Mouse (Mus musculus) cerebellum, adult 8-10 months (tissue): ENCODE measurements at regions not wholly inside any gene's neighbourhood (a gene's known extent, or its start where the extent isn't known, plus 50 kb on each side); places are given as distances from the start of the nearest gene placed in this dataset.

ENCODE experiments used
- DNase-seq: peaks from one replicate; pipeline ENCODE4 v3.0.0; 2022

DNA sequence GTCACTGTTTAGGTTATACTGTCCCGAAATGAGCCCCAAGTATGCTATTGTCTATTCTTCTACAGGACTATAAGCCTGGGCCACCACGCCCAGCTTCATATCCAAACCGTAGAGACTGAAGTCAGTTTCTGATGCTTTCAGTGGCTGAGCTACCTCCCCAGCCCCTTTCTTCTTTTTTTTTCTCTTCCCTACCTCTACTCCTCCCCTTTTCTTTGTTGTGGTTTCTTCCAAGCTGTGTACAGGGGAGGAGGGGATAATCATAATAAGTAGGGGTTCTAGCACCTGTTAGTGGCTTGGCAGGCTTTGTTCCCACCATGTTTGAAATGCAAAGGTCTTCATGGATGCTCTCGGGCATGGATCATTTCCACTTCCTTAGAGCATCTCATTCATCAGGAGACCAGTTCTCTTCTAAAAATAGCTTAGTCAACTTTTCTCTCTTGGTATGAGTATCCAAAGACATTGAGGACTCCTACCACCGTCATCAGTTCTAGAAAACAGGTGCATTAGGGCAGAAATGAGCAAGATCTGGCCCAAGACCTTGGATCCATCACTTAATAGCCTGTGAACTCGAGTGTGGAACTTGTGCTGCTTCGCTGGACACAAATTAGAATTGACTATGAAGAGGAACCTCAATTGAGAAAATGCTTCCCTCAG is 1383.5 kb downstream of the Gsdmc2 start:
- no peak for DNase-seq

DNA sequence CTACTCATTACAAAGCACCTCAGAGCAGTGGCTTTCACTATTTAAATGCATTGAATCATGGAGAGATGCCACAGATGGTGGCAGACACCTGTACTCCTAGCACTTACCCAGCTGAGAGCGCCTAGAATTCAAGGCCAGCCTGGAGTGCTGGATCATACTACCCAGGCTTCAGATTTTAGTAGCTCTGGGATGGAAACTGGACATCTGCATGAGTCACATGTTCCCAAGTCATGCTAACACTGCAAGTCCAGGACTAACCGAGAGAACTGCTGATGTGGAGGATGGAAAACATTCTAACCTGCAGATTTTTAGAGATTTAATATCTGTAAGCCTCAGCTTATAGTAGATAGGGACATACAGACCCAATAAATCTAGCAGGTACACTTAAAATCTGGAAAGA is 1384.3 kb downstream of the Gsdmc2 start:
- no peak for DNase-seq

DNA sequence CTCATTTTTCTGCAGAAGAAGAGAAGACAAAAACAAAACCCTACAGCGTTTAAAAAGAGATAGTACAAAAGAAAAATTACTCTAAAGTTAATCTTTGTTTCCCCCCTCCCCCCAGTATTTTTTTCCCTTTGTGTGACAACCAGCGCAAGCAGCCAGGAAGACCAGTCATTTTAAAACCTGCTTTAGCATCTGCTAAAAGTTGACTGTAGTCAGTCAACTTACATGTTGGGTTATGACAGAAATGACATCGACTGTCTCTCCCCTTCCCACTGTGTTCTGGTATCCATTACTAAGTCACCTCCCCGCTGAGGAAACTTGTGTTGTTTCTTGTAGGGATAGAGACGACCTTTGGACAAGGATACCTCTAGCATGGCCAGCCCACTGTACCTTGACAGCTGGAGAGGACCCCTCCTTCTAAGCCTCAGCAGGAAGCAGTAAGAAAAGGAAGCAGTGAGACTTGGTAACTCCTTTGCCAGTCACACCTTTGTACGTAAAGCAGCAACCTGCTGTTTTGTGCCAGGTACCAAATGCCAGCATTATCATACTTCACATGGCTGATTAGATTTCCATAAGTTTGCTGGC is 1384.9 kb downstream of the Gsdmc2 start:
- DNase-seq, result no peak

DNA sequence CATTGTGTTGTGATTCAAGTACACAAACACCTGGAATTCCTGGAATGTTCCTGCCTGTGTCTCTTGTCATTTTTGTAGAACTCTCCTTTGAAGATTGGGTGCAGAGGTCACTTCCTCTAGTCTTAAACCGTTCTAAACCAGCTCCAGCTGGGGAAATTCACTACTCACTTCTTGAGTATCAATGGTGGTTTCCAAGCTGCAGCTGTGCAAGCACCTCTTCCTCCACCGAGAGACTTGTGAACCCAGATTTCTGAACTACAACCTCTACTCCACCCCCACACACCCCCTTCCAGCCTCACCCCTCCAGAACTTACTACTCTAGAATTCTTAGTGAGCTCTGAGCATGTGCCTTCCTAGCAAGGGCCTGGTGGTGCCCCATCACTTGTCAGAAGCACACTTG is 1387.0 kb downstream of the Gsdmc2 start:
- DNase-seq, result no peak

DNA sequence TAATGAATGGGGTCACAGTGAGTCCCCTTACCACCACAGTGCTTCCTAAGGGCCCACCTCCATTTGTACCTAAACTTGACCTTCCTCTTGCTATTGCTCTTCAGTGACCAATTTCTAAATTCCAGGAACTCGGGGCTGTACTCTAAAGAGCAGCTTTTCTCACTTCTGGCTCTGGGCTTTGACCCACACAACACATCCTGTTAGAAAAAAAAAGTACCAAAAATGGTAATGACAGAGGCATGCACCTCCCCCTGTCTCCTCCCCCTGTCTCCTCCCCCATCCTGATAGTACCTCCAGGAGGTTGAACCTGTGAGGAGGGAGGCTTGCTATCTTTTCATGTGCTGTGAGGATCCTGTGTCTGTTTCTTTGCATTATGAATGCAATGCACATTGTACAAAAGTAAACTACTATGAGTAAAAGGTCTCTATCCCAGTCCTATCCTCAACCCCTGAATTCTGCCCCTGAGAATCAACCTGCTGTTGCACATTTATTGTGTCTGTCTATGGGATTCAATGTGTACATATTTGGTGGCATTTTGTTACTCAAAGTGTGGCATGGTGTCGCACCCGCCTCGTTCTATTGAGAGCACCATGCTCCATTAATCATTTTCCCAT is 1387.8 kb downstream of the Gsdmc2 start:
- DNase-seq, result no peak

DNA sequence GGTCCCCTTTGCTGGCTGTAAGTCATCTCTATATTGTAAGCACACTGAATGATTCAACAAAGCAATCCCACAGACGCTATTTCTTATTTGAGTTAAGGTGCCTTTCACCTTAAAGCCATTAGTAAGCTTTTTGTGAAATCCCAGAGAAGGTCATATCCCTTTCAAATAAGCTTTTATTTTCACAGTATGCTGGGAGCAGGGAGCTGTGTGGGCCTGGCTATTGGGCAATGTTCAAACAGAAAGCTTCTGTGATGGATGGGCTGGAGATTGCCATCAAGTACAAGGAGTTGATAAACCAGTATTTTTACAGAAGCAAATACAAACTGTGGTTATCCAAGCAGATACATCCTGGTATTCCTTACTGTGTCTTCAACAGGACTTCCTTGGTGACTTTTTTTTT is 1389.0 kb downstream of the Gsdmc2 start:
- DNase-seq, result no peak

DNA sequence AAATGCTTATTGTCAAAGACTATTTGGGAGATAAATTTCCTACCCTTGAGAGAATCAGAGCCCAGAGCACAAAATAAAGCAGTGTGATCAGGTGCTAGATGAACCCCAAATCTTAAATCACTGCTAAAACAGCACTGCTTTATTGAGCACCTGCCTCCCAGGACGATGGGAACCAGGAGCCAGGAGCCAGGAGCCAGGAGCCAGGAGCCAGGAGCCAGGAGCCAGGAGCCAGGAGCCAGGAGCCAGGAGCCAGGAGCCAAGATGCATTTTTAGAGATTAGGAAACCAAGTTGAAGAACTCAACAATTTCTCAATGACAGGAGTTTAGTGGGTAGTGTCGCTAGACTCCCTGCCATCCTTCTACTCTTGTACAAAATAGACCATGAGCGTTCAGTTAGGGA is 1396.9 kb downstream of the Gsdmc2 start:
- no peak for DNase-seq

DNA sequence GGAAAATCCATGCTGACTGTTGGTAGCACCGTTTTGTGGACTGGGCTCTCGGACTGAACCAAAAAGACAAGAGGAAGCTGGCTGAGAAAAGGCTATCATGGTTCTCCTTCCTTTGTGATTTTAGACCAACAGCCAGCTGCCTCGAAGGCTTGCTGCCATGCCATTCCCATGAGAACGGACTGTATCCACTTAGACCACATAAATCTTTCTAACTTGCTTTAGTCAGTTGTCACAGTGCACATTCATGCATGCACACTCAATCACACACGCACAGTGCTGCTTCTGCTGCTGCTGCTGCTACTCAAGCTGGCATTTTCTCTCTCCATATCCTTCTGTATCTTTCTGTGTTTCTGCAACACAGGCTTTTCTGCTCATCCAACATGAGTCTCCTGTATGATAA is 1405.8 kb downstream of the Gsdmc2 start:
- DNase-seq, result no peak

DNA sequence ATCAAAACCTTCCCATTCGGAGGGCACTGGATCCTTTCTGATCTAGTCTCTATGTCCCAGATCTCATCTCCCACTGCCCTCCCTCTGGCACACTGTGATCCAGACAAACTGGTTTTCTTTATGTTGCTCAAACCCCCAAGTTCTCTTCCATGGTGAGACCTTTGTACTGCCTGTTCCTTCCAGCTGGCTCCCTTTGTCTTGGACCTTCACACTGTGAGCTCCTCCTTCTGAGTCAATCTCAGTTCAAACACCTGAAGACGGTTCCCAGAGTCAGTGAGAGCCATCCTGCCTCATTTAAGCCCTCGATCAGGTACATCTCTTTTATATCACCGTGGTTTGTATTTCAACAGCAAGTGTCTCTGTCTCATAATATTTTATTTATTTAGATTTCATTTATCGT is 1408.3 kb downstream of the Gsdmc2 start:
- DNase-seq, result no peak

DNA sequence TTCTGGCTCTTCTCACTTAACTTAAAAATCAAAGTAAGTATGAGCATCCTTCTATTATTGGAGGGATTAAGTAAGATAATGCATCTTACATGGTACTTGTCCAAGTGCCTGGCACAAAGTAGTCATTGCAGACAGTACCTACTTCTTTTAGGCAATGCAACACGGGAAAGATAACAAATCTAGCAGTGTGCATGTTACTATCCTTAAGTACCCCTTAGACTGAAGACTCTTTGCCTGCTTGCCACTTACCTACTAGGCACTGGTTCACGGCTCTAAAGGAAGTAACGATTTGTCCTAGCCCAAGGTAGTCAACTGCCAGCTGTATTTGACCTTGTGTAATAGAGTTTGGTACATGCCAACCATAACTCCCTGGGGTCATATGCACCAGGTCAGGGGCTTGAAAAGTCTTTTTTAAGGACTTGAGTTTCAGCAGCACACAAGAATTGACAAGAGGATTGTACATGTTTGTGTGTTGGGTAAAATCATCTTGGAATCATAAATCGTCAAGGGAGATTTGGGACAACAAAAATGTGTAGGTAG is 1409.8 kb downstream of the Gsdmc2 start:
- no peak for DNase-seq

DNA sequence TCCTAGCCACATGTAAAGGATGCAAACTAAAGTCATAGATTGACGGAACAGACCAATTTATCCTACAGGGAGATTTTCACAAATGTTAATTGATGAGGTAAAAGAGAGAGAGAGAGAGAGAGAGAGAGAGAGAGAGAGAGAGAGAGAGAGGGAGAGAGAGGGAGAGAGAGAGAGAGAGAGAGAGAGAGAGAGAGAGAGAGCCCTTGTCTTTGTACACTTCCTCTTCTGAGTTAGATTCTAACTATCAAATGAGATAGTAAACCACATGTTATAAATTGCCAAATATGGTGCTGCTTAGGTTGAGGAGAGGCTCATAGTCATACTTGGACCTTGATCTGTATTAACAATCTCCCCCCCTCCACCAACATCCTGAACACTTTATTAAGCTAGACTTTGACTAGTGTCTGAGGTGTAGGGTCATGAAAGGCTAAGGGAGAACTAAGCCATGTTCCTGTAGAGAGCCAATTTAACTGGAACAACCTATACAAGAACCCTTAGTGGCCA is 1412.2 kb downstream of the Gsdmc2 start:
- no peak for DNase-seq

DNA sequence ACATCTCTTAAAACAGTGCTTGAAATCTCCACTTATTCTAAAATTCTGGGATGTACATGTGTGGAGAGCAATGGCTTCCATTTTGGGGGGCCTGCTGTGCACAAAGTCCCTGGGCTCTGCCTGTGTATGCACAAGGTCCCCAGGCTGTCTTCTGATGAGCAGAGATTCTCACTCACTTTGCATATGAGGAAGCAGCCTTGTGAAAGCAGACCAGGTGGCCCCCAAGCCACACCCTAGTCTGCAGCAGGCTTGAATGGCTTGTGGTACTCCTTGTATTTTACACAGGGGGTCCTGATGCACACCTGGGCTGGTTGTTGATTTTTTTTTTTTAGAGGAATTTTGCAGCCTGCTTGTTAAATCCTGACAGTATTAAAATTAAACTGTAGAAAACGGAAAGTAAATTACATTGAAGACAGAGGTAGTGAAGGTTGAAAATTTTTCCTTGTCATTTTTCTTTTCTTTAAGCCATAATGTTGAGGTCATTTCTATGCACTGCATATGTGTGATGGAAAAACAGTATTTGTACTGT is 1413.8 kb downstream of the Gsdmc2 start:
- DNase-seq, result no peak

DNA sequence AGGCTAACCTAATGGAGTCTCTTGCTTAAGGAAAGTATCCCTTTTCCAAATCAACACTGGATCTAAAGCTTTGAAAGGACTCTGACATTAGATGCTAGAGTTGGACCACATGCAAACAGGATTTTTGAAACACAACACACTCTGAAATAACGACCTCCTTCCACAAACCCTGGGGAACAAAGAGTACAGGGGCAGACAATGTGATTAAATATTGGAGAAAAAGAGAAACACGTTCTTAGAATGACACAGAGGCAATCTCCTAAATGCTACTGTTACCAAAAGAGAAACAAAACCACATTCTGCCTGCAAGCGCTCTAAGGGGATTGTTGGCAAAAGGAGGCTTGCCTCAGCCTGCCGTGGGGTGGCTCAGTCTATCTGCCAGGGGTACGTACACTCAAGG is 1422.0 kb downstream of the Gsdmc2 start:
- DNase-seq, result no peak

DNA sequence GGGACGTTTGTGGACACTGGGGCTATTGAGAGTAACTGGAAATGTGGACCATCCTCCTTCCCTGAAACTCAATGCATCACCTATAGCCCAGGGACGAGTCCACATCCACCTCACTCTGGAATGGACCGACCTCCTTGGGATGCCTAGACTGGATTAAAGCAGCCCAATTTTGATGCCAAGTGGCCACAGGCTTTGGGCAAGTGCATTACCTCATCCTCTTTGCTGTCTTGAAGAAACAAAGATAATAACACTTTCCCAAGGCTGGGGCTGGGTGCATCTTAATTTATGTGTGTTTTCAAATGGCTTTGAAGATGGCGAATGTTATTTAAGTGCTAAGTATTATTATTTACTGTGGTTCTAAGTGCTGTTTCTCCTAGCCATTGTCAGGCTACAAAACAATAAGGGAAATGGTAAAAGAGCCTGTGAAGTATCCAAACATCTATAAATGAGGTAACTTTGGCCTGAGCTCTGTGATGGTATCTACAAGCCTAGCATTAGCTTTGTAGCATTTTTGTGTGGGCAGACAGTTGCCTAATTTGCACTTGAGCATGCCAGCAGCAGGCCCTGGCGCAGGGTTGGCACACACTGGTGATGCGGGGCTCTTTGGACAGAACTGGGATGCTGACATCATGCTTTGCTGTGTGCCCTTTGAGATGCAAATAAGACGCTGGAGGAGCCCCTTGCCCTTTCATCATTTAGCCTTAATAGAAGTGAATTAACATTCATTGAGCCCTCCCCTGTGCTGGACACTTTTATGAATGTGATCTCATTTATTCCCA is 1423.7 kb downstream of the Gsdmc2 start:
- no peak for DNase-seq

DNA sequence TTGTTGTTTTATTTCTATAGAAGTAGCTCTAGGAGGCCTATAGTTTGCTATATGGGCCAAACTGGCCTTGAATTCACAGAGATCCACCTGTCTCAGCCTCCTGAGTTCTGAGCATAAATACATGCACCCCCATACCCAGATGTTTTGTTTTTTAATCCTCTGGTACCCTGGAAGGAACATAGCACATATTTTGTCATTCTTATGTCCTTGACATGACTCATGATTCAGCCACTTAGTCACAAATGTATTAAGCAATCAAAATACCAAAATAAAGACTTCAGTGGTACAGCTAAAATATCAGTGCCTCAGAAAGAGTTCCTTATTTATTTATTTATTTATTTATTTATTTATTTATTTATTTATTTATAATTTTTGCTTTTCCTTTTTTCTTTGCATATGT is 1428.3 kb downstream of the Gsdmc2 start:
- no peak for DNase-seq

DNA sequence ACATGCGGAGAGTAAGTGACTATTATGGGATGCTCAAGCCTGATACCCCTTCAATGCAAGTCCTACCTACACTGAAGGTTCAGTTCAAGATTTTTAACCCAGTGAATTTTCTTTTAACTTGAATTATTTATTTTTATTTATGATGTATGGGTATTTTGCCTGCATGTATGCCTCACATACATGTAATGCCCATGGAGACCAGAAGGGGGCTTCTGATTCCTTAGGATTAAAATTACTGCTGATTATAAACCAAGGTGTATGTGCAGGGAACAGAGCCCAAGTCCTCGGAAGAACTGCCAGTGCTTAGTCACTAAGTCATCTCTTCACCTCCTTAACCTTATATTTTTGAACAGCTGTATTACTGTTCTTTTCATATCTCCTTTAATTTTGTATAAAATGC is 1431.3 kb downstream of the Gsdmc2 start:
- DNase-seq, result no peak

DNA sequence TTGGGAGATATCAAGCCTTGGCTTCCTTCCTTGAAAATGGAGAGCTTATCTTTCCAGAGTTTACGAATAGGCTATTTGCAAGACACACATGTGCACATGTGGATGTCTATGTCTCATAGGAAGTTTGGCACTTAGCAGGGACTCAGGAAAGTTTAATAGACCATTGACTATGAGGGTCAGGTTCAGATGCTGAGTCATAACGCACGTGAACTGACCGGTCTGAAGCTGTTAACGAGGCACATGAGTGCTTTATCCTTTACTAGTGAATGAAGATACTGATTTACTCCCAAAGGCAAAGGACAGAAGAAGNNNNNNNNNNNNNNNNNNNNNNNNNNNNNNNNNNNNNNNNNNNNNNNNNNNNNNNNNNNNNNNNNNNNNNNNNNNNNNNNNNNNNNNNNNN is 1442.8 kb downstream of the Gsdmc2 start:
- DNase-seq, result no peak

DNA sequence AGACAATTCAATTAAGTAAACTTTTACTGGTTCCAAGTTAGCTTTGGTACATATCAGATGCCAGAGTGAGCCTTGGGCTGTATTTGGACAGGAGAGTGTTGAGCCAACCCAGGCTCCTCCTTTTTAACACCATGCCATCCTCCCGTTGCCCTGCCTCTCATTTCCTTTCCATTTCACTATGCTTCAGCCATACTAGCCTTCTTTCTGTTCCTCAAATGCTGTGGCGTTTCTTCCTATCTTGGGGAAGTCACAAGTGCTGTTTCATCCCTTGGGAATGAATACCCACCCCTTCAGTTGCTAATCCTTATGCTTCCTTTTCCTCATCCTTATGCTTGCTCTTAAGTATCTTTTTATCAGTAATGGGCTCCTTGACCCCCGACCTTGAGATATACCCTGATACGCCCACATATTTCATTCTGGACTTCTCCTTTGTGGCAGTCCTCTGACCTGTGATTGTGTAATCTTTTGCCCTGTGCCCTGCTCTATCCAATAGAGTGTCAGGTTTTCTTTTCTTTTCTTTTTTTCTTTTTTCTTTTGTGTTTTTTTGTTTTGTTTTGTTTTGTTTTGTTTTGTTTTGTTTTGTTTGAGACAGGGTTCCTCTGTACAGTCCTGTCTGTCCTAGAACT is 1443.9 kb downstream of the Gsdmc2 start:
- no peak for DNase-seq

DNA sequence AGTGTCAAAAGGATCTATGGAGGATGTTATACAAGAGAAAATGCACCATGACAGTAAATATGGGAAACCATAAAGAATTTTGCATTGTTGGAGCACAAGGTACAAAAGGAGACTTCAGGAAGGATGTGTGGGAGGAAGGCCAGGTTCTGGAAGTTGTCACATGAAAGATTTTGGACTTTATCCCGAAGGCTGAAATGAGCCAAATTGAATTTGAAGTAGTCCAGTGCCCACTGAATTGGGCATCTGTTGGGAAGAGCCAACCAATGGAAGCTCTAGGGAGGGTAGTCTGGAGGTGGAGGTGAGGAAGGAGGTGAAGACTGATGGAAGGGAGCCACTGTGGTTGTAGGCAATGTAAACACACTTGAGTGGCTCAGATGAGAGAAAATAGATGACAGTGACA is 1445.6 kb downstream of the Gsdmc2 start:
- DNase-seq, result no peak

DNA sequence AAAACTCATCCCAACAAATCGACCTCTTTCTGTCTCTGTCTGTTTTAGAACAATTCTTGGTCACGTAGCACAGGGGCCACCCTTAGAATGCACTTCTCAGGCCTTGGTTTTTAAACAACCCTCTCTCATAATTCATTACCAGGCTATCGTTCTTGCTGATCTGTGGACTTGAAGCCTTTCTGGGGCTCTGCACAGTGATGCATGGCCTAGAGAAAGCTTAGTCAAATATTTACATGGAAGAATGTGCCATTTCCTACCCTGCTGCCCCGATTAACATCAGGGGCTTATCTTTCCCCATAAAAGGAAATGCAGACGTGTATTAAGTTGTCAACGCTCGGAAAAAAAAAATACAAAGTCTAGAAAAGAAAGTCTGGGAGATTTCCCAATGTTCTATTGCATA is 1448.0 kb downstream of the Gsdmc2 start:
- no peak for DNase-seq

DNA sequence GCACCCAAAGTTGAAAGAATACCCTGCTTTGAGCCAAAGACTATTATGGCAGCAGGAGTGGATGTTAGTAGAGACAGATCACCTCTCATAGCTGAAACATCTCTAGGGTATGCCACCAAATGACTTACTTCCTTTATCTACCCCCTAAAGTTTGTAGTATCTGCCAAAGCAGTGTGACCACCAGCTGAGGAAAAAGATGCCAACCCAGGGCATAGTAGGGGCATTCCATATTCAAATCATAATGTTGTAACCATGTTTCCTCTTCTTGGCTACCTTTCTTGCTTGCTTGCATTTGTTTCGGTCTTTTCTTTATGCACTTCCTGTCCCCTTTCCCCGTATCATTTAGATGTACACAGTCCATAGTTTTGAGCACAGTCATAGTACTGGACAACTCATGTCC is 1449.6 kb downstream of the Gsdmc2 start:
- DNase-seq, result no peak

DNA sequence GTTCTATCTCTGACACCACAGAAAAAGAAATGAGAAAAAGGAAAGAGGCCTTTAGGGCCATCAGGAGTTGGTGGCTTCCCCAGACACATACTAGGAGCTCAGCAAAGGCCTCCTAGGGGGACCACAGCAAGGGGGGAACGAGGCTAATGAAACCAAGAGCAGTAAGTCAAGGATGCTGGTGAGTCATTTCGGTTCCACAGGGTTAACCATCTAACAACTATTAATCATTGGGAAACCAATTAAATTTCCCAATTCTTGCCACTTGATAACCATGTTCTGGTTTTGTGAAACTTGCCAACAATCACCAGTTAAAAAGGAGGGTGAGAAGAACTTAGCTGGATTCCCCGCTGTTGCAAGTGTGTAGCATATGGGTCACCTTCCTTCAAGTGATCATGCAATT is 1451.6 kb downstream of the Gsdmc2 start:
- DNase-seq, result no peak

DNA sequence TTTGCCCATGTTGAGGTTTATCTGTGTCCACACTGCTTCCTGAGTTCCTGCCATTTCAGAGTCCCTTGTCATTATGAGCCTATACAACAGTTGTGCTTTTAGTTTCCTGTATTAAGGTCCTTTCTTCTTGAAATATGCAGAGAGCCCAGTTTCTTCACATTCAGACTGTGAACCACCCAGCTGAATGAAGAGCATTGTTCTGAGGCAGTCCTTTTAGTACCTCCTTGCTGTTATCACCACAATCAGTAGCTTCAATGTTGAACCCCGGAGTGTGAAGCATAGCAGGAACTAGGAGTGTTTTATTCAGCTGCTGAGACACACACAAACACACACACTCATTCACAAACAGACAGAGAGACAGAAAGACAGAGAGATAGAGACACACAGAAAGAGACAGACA is 1452.1 kb downstream of the Gsdmc2 start:
- DNase-seq, result no peak
